Mouse (Mus musculus): ENCODE results near the gene E030018B13Rik.

Gene E030018B13Rik

DNA sequence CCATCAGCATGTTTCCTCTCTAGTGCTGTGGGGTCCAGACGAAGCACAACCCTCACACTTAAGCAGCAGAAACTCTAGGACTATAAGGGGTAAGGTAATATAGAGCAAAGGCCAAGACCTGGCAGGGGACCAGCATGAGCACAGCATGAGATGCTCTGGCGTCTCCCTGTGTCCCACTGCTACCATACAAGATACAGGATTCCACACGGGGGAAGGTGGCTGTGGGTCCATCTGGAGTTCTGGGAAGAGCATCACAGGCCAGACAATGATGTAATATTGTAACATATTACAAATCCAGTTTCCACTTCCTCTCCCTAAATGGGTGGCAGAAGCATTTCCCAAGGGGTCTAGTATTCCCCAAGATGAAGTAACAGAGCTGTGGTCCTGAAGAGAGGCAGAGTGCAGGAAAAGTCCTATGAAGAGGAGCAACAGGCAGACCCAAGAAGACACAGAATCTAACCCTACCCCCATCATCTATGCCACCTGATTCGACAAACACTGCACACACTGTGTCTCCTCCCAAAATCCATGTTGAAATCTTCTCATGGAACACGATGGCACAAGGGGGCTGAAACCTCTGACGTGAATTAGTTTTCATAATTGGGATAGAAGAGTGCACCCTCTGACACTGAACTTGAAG lies at the start of gene E030018B13Rik:
Gene E030018B13Rik, plus strand, starts transcription at position 590 of the 640 bp plus-strand sequence.
- DNase-seq = no peak

- DNase-seq = no peak
These were observed 48.2 kb upstream of the E030018B13Rik start for GRCm38 (mm10) chr7:63868356-63868918.

DNA sequence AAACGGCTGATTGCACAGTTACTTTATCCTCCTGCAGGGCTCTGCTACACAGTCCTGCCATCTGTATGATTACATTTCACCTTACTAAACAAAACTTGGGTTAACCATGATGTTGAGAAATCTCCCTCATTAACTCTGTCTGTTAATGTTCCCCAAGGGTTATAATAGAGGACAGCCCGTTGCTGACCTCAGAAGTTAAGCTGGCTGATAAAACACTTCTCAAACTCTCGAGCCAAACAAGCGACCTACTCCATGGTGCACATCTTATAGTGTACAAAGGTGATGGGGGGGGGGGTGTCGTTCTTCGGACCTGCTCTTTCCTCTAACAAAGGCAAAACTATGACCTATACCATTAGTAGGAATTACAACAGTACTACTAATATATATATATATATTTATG lies 45.0 kb upstream of the E030018B13Rik start:
- no peak for DNase-seq

DNA sequence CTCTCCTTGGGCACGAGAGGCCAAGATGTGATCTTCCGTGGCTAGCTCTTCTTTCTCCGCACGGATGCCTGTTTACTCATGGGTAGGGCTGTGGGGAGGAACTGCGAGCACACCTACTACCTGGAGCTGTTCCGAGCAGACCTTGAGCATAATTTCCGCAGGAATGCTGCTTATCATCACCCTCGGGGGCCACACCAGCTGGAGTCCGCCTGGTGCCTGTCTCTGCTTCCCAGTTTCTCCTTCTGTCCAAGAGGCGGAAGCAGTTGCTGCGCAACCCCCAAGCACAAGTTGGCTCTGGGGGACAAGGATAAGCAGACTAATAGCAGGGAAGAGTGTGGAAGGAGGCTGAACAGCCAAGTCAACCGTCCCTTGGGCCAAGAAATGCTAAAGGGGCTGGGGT lies 42.8 kb upstream of the E030018B13Rik start:
- no peak for DNase-seq

DNA sequence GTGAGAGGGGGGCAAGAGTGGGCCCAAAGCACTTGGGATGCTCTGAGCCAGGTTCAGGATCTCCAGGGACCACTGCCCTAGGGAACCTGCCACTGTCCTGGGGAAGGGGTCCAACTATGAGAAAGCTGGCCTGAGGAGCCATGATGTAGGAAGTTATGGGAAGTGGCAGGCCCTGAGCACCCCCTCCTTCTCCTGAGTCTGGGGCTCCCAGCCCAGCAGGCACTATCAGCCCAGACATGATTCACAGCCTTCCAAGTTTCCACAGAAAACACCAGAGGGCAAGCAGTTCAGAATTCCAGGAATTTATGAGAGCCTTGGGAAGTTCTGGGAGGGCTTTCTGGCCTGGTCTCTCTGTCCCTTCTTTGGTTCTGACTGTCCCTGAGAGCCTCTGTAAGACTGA lies 41.0 kb upstream of the E030018B13Rik start:
- DNase-seq = no peak

DNA sequence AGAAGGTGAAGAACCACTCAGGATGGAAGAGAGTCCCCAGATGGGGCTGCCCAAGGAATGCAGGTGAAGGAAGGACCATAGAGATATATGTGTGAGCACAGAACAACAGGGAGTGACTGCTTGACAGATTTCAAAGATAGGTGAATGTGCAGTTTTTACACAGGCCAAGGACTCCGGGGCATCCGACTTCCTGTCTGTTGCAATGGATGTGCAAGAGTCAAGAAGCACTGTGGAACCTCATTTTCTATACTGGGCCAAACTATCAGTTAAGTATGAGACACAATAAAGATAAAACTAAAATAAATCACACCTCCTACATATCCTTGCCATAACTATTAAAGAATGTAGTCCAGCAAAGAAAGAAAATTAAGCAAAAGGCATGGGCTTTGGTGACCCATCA lies 40.0 kb upstream of the E030018B13Rik start:
- DNase-seq = no peak

GRCm38 (mm10) chr7:63877610-63878009 lies 39.0 kb upstream of the E030018B13Rik start:
- DNase-seq = no peak

DNA sequence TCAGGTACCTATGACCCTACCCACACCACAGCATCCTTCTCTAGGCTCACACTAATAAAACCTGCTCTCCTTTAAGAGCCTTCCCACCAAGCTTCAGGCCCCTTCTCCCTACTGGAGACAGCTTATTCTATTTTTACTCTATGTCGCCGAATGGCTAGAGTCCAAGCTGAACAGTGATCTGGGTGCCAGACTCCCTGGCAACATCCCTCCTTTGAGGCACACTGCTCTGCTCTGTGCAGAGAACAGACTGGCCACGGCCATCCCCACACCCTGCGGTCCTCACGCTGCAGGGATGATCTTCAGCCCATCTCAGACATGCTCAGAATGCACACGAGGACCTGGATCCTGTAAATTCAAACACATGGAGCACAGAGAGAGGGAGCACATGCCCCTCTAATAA lies 37.1 kb upstream of the E030018B13Rik start:
- DNase-seq = peak; percentile 46

DNA sequence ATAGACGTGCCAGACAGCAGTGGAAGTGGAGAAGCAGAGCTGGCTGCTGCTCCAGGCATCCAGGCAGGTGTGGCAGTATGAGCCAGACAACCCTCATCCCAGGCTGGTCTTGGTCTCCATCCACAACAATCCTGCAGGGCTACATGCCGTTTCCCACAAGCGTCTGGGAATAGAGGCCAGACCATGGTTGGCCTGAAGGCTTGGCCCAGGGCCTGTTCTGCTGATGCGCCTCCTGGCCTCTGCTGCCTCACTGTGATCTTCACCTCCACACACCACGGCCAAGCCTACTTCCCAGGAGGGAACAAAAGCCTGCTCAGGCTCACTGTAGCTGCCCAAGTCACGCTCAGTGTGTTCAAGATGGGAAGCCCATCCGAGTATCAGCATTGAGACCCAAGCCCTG lies 33.9 kb upstream of the E030018B13Rik start:
- no peak for DNase-seq

- DNase-seq = no peak
These were observed 31.6 kb upstream of the E030018B13Rik start for GRCm38 (mm10) chr7:63885025-63885424.

- DNase-seq = no peak
These were observed 29.6 kb upstream of the E030018B13Rik start for GRCm38 (mm10) chr7:63887034-63887551.

- no peak for DNase-seq
These were observed 29.0 kb upstream of the E030018B13Rik start for GRCm38 (mm10) chr7:63887602-63888123.

DNA sequence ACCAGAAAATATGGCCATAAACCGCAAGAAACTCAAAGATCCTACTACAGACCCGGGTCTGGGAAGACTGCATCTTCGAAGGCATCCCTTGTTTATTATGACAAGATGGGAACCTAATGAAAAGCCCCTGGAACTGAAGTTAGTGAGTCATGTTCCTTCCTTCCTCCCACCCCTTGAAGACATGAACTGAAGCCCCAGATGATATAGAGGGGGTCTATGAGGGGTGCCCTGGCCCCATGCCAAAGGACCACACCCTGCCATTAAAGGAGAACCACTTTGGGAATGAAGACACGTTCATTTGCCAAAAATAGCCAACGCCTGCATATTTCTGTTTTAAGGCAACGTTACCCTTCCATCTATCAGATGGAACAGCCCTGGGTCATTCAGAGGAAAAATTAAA lies 28.0 kb upstream of the E030018B13Rik start:
- DNase-seq = no peak

- no peak for DNase-seq
These were observed 27.3 kb upstream of the E030018B13Rik start for GRCm38 (mm10) chr7:63889116-63889975.

DNA sequence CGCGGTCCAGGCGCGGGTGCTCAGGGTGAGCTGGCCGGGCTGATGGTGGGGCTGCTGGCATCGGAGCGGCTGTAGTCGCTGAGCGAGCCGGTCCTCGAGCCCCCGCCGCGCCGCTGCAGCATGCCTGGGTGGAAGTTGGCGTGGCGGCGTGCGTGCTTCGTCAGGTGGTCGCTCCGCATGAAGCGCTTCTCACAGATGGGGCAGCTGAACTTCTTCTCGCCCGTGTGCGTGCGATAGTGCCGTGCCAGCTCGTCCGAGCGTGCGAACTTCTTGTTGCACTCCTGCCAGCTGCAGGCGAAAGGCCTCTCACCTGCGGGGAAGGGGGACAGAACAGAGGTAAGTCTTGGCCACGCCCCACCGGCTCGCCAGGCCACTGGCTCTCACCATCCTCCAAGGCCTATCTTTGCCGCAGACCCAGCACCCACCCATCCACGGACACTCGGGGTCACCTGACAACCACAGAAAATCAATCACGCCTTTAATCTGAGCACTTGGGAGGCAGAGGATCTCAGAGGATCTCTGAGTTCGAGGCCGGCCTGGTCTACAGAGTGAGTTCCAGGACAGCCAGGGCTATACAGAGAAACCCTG lies 25.1 kb upstream of the E030018B13Rik start:
- no peak for DNase-seq

DNA sequence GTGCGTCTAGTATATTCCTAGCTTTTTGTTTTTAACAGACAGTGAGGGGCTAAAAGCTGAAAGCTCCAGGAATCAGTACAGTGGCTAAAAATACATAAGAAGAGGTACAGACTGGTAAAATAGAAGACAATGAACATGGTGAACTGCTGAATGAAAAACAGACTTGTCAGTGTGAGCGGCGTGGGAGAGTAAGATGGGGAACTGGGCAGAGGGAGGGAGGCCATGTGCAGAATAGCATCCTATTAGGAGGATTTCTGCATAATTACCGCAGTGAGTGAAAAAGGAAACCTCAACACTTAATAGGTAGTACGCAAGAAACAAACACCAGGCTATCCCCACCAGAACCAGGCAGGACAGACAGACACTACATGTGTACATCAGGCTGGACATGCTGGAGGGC lies 23.5 kb upstream of the E030018B13Rik start:
- DNase-seq = no peak

DNA sequence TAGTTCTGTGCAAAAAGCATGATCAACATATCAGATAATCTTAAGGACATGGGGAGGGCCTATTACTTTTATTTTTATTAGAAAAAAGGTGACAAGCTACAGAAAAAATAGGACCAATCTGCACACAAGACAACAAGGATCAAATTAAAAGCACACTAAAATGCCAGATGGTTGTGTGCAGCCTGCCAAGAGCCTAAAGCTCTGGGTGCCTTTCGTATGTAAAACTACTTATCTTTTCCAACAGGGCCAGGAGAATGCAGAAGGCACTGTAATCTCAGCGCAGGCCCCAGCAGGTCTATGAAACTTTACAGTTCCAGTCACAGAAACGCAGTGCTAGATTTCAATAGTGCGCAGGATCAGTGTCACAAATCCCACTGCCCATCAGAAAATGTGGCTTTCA lies 22.9 kb upstream of the E030018B13Rik start:
- DNase-seq = no peak

DNA sequence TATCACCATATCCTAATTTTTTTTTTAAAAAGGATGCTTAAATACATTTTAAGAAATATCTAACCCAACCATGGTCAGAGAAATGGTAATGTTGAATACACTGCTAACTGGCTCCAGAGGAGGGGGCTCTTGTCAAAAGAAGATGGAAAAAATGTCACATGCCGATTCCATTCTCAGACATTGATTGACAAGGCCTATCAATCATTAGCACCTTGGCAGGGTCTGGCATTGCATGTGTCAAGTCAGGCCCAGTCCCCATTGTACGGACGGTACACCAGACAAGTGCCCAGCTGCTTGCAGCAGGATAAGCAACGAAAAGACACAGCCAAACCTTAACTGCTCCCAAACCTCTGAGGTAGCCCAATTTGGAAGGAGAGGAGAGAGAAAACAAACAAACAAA lies 22.0 kb upstream of the E030018B13Rik start:
- no peak for DNase-seq

DNA sequence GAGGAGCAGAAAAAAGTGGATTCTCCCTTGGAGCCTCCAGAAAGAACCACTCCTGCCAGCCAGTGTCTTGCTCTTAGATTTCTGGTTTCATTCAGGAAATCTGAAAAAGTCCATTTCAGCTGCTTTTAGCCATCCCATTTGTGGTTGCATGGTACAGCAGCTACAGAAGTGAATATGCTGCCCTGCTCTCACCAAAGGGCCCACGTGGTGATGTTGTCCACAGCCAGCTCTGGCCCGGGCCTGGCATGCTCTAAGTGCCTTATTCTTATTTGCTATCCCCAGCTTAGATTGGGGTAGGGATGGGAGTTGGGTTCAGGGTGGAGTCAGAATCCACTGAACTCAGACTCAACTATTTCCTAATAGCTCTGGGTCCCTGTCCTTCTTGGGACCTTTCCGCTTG lies 21.4 kb upstream of the E030018B13Rik start:
- no peak for DNase-seq

GRCm38 (mm10) chr7:63896276-63896967 lies 20.2 kb upstream of the E030018B13Rik start:
- DNase-seq = no peak

- DNase-seq = peak; percentile 78
These were observed 19.6 kb upstream of the E030018B13Rik start for GRCm38 (mm10) chr7:63896968-63897468.

- DNase-seq = no peak
These were observed 19.0 kb upstream of the E030018B13Rik start for GRCm38 (mm10) chr7:63897655-63898054.

All from right cerebral cortex, postnatal 4 days (tissue).